Mouse (Mus musculus): Measurements from ENCODE around the gene Podxl.

Gene Podxl

DNA sequence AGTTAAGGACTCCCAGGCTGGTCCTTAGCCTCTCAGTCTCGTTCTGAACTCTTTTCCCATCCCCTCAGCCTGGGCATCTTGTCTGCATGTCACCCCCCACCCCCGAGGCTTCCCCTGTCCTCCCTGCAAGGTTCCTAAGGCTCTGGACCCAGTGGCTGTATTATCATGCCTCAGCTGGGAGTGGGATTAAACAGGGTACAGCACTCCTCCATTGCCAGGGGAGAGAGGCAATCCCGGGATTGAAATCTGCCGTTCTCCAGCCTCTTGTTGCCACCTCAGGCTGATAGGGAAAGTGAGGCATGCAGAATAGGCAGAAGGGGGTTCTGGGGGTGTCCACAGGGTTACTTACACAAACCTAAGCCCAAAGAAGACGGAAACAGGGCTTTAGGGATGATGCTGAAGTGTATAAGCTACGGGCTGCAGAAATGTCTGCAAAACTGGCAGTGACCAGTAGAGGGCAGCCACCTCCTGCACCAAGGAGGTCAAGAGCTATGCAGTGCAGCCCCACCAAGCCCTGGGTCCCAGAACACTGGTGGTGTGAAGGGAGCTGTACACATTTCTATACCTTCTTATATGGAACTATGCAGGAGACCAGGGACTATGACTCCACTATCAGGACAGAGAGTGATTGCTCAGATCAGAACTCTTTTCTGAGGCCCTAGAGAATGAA lies 38.4 kb downstream of the Podxl start:
- in situ Hi-C loops (cut with MboI; ENCODE audit: unreplicated experiment in 2 of 2) = loop anchor here in 1 of 2 experiments (25.0 kb wide), 1 partner anchor 312 kb away; no protein-coding TSS in a partner anchor

DNA sequence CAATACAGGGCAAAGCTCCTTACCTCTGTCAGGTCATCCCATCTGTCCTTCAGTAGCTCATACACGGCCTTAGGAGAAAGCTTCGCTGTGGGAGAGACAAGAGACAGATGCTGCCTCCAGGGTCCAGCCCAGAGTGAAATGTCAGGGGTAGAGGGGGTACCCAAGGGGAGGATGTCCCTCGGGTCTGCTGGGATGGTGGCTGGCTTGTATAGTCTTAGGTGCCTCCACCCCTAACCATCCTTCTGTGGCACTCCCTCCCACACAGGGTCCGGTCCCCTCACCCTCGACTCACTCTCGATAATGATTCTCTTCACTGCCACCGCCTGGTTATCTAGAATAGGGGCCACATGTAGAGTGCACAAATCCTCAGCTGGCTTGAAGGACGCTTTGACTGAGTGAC lies 39.1 kb downstream of the Podxl start:
- in situ Hi-C loops (cut with MboI; ENCODE audit: unreplicated experiment in 2 of 2) = loop anchor here in 1 of 2 experiments (5.0 to 25.0 kb wide), 3 partner anchors 118 to 313 kb away; no protein-coding TSS in a partner anchor

DNA sequence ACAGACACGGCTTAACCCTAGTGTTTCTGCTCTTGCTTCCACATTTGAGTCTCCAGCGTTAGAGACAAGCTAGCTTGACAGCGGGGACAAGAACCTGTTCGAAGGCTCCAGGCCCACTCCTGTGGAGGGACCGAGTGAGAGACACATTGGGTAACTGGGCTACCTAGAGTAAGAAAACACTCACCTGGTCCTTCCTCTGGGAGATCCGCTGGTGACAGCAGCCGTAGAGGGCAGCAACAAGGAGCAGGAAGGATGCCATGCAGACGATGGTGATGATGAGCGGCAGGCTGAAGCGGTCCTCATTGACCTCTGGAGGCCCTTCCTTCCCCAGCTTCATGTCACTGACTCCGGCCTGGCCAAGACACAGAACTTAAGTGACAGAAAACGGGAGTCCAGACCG lies 39.7 kb downstream of the Podxl start:
- in situ Hi-C loops (cut with MboI; ENCODE audit: unreplicated experiment in 2 of 2) = loop anchor here in 1 of 2 experiments (5.0 to 25.0 kb wide), 2 partner anchors 118 to 263 kb away; no protein-coding TSS in a partner anchor

DNA sequence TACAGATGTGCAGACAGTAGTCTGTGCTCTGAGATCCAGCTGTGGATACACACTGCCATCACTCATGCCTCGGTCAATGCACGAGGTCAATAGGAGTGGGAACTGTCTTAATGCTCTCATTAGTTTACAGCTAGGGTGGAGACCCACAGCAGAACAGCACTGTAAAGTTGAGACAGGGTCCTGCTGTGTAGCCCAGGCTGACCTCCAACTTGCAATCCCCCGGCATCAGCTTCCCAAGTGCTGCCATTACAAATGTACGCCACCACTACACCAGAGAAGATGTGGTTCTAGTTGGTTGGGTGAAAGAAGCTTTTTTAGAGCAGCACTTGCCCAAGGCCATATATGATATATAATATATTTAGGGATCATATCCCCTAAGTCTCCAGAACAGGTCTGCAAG lies 40.1 kb downstream of the Podxl start:
- in situ Hi-C loops (cut with MboI; ENCODE audit: unreplicated experiment in 2 of 2) = loop anchor here in 1 of 2 experiments (5.0 to 25.0 kb wide), 2 partner anchors 119 to 264 kb away; no protein-coding TSS in a partner anchor

DNA sequence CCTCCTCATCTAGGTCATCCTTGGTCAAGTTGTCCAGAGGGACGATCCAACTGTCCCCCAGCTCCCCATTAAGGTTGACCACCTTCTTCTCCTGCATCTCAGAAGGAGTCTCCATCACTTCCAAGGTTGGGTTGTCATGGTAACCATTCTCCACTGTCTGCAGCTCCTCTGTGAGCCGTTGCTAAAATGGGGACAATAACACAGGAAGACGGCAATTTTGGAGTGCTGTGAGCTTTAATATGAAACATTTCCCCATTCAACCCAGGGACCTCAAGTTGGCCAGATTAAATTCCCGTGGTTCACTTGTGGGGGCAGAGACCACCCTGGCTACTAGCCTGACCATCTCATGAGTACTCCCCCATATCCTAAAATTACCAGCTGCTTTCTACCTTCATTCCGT lies 40.7 kb downstream of the Podxl start:
- in situ Hi-C loops (cut with MboI; ENCODE audit: unreplicated experiment in 2 of 2) = loop anchor here in 1 of 2 experiments (5.0 to 25.0 kb wide), 2 partner anchors 119 to 264 kb away; no protein-coding TSS in a partner anchor

DNA sequence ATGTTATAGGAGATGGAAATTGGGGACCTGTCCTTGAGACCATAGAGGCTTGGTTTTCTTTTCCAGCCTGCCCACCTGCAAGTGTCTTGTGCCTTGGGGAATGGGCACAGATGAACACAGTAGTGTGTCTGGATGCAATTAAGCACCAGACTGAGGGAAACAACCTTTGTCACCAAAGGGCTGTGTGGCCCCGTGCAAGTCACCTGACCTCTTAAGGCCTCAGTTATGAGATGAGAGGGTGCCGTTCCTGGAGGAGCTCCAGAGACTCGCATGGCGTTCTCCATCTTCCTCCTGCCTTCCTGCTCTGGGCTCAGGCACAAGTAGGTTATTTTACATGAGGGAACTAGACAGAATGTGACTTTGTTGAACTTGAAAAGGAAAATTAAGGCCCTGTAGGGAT lies 41.3 kb downstream of the Podxl start:
- in situ Hi-C loops (cut with MboI; ENCODE audit: unreplicated experiment in 2 of 2) = loop anchor here in 1 of 2 experiments (5.0 to 25.0 kb wide), 2 partner anchors 120 to 265 kb away; no protein-coding TSS in a partner anchor

DNA sequence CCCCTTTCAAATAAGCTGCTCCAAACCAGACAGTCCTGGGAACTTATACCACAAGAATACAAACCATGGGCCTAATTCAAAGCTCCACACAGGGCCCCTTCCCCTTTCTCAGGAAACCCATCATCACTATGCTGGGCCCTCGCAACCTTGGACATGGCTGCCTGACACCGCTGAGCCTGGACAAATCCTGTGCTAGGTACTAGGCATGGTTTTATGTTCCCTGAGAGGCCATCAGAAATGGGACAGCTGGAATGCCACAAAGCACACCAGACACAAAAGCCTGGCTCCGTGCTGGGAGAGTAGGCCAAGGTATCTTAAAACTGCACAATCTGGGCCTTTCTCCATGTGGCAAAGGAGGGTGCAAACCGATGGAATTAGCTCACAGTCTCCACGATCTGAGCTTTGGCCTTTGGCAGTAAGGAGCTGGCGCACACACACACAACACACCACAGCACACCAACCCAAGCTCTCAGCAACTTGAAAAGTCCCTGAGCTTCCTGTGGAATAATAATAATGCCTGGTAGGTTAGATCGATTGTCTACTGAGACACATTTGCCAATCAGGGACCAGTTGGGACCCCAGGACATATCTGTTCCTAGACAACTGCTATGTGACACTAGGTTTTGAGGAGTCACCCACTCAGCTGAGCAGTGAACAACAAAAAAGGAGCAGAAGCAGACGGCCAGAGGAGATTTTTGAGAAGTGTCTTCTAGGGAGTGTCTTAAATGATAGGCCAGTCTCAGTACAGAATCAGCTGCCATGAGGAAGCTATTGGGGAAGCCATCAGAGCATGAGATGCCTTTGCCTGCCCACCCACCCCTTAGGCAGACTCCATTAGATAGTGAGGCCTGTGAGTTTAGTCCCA lies 42.1 kb downstream of the Podxl start:
- in situ Hi-C loops (cut with MboI; ENCODE audit: unreplicated experiment in 2 of 2) = loop anchor here in 1 of 2 experiments (5.0 to 25.0 kb wide), 2 partner anchors 121 to 266 kb away; no protein-coding TSS in a partner anchor

DNA sequence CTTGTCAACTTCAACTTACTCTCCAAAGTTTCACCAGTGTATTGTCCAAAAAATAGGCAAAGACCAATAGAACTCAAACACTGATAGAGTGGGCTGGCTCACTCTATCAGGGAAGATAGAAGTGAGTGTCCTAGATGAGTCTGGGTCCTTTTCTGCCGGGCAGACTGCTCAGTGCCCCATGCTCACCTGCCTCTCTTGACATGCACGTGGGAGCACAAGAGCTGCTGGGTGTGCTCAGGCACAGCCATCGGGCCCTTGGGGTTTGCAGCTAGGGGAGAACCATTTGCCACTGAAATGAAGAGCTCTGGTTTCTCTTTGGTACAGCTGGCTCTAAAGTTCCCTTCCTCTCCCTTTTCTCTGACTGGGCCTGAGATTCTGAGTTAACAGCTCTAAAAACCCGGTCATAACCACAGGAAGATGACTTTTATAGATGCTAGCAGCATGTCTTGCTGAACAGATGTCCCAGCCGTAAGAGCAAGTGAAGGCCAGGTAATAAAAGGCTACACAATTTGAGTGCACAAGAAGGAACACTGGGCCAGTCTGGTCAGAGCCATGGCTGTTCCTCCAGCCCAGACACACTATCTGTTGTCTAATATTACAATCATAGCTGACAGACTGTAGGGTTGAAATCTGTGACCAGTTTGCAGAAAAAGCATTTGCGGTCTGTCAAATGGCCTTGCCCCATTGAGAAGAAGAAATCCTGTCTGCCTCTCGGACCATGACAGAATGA lies 43.1 kb downstream of the Podxl start:
- in situ Hi-C loops (cut with MboI; ENCODE audit: unreplicated experiment in 2 of 2) = loop anchor here in 1 of 2 experiments (5.0 to 25.0 kb wide), 2 partner anchors 122 to 267 kb away; no protein-coding TSS in a partner anchor

DNA sequence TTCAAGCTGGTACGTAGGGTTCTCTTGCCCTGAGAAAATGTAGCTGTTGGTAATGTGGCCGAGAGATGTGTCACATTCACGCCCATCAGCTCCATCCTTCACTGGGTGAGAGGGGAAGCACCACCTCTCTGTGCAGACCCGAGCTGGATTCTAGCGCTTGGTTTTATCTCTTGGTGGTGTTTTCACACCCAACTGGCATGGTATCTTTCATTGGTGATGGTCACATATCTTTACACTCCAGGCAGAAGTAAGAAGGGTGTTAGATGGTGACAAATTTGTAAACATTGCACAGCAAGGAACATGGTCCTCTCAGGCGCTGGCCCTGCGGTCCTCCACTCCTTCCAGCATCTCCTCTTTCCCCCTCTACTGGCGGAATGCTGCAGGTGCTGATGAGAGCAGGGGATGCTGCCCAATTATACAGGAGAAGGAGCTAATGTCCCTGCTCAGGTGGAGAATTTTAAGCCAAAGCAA lies 44.7 kb downstream of the Podxl start:
- in situ Hi-C loops (cut with MboI; ENCODE audit: unreplicated experiment in 2 of 2) = loop anchor here in 1 of 2 experiments (25.0 kb wide), 1 partner anchor 268 kb away; no protein-coding TSS in a partner anchor

DNA sequence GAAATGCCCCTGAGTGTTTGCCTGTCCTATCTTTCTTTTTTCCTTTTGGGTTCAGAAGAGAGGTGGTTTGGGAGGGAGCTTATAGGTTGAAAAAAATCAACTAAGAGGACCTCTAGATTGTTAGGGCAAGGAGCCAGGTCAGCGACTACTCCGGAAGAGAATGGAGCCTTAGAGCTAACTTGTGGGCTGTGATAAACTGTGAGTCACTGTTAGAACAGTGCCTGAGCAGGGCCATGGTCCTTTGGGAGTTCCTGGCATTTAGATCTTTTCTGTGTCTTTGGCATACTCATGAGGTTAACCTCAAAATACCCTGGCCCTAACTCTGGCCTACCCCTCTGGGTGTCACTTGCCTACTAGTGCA lies 45.5 kb downstream of the Podxl start:
- in situ Hi-C loops (cut with MboI; ENCODE audit: unreplicated experiment in 2 of 2) = loop anchor here in 1 of 2 experiments (25.0 kb wide), 1 partner anchor 269 kb away; no protein-coding TSS in a partner anchor

DNA sequence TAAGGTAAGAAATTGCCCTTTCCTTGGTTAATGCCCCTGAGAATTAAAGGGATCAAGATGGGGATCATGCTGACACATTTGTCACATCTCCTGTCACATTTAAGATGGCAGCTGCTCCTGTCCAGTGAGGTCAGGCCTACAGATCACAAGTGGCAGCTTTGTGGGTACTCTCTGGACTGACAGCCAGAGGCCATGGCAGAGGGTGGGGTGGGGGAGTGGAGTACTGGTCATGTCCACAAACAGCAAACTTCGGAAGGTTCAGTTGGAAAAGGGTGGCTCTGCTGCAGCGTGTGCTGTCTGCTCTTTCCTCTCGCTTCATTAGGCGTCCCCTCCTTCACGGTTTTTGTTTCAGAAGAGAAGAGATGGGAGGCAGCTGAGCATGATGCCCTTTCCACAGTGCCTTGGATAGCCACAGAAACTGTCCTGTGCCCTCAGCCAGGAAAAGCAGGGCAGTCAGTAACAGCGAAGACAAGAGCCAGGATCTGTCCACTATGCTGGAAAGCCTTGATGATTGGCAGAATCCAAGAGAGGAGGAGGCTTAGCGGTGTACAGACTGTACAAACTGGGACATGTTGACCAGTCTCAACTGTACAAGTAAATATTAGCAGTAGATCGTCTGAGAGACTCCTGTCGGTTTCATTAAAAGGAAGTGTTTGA lies 46.0 kb downstream of the Podxl start:
- in situ Hi-C loops (cut with MboI; ENCODE audit: unreplicated experiment in 2 of 2) = loop anchor here in 1 of 2 experiments (25.0 kb wide), 1 partner anchor 269 kb away; no protein-coding TSS in a partner anchor

DNA sequence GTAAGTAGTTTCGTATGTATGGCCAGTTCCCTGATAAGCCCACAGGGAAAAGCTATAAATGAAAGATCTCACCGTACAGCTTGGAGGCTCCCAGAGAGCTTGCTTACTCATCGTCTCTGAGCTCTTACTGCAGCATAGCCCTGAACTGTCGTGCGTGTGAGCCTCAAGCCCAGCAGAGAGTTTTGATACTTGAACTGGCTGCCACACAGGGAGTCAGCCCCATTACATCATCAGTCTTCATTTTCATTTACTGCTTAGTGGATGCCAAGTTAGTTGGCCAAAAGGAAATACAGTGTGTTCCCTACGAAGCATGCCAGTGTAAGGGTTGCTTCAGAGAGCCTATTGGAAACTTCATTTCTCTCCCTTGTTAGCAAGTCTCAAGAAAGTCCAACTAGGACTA lies 50.1 kb downstream of the Podxl start:
- in situ Hi-C loops (cut with MboI; ENCODE audit: unreplicated experiment in 2 of 2) = loop anchor here in 1 of 2 experiments (25.0 kb wide), 1 partner anchor 274 kb away; no protein-coding TSS in a partner anchor

DNA sequence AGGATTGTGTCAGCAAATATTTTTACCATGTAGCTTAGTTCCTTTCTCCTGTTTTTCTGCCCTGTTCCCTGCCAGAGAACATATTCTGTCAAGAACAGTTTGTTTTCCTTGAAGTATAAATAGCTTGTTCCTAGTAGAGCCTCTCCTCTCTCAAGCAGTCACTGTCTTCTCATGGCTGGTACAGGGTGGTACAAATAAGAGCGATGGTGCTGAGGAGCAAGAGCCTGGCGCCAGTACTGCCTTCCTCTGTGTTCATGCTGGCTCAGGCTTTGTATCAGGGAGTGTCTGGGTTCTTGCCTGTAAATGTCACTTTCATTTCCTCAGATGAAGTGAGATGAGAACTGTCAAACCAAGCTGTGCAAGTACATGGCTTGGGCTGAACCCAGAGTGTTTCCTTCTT lies 61.2 kb downstream of the Podxl start:
- in situ Hi-C loops (cut with MboI; ENCODE audit: unreplicated experiment in 2 of 2) = loop anchor here in 1 of 2 experiments (25.0 kb wide), 1 partner anchor 285 kb away; no protein-coding TSS in a partner anchor

DNA sequence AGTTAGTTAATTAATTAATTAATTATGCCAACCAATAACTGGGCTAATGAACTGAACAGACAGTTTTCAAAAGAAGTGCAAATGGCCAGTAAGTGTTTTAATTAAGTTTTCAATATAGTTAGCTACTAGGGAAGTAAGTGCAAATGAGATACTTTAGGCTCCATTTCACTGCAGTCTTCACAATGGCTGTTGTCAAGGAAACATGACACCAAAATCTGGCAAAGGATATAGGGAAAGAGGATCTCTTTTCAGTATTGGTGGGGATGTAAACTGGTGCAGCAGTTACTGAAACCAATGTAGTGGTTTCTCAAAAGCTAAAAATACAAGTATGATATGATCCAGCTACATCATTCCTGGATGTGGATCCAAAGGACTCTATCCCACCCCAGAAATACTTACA lies 63.1 kb downstream of the Podxl start:
- in situ Hi-C loops (cut with MboI; ENCODE audit: unreplicated experiment in 2 of 2) = loop anchor here in 1 of 2 experiments (25.0 kb wide), 1 partner anchor 287 kb away; no protein-coding TSS in a partner anchor

DNA sequence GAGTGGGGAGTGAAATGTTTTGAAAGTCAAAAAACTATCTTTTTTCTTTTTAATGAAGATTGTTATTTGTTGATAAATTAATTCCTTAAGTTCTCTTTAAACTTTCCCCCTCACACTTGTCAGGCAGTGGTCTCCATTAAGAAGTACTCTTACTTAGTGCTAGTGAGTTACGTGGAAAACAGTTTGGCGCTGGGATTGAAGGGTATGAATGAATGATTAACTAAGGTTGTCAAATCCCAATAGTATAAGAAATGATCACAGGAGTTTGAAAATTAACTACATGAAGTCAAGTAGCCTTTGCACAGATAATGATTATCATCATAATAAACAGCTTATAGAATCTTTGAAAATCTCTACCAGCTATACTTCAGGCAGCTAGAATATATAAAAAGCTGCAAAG lies 63.5 kb downstream of the Podxl start:
- in situ Hi-C loops (cut with MboI; ENCODE audit: unreplicated experiment in 2 of 2) = loop anchor here in 1 of 2 experiments (25.0 kb wide), 1 partner anchor 287 kb away; no protein-coding TSS in a partner anchor

DNA sequence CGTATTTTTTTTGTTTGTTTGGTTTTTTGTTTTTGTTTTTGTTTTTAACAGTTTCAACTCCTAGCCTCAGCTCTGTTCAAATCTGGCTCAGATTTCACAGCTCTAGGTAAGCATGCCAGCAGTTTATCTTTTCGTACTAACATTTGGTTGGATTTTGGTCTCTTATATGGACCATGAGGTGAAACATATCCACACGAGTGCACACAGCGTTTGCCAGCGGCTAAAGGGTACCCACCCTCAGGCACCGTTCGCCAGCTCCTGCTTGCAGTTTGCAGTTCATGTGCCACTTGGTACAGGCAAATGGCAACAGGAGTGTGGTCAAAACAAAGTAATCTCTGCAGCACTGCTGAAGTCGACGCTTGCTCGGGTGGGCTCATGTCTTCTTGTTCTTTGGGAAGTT lies 63.9 kb downstream of the Podxl start:
- in situ Hi-C loops (cut with MboI; ENCODE audit: unreplicated experiment in 2 of 2) = loop anchor here in 1 of 2 experiments (25.0 kb wide), 1 partner anchor 287 kb away; no protein-coding TSS in a partner anchor

DNA sequence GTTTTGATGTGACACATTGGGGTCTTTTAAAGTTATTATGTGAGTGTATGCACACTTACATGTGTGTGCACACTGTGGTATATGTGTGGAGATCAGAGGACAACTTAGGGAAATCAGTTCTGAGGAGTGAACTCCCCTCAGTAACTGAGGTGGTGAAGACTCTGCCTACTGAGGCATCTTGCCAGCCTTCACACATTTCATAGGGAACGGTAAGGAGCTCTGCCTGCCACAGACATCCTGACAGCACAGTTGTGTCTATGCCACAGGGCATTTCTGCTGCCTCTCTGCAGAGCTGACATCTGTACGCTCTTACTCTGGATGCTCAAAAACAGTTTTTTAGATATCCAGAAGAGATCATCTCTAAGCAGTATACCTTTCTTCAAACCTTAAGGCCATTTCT lies 67.6 kb downstream of the Podxl start:
- in situ Hi-C loops (cut with MboI; ENCODE audit: unreplicated experiment in 2 of 2) = no loop called here

DNA sequence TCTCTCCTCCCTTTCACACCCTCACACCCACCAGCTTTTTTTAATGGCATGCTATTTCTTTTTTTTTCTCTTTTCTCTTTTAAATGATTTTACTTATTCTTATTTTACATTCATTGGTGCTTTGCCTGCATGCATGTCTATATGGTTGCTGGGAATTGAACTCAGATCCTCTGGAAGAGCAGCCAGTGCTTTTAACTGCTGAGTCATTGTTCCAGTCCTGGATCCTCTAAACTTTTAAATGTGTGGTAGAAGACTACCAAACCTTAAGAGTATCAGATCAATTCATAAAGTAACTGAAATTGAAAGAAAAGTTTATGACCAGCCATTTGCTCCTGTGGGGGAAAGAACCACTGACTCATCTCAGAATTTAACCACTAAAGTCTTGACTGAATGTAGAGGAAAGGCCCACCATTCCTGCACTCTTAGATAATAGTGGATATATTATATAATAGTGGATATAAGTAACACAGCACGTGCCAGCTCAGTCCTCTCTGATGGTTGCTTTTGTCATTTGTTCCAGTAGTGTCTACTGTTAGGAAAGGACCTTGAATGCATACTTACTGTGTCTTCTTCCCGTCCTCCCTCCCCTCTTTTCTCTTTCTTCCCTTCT lies 68.6 kb downstream of the Podxl start:
- in situ Hi-C loops (cut with MboI; ENCODE audit: unreplicated experiment in 2 of 2) = no loop called here

DNA sequence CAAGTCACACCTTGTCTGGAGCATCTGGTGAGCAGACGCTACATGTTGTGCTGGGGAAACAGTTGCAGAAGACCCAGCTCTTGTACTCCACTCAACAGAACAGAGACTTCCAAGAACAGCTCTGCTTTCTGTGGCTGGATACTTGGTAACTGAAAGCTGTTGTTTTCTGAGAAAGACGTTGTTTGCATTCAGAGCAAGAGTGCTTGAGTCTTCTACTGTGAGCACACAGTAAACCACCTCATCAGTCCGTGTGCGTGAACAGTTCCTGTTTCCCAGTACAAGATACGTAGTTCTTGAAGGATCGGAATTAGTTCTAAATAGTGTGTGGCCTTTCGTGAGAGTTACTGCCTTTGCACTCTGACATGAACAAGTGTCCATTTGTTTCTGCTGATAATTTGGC lies 73.8 kb downstream of the Podxl start:
- in situ Hi-C loops (cut with MboI; ENCODE audit: unreplicated experiment in 2 of 2) = no loop called here

Measured in v-Abl transformed pro-B cells (cell line).